Mouse (Mus musculus): ENCODE results near the gene Fat4.

The Fat4 gene

DNA sequence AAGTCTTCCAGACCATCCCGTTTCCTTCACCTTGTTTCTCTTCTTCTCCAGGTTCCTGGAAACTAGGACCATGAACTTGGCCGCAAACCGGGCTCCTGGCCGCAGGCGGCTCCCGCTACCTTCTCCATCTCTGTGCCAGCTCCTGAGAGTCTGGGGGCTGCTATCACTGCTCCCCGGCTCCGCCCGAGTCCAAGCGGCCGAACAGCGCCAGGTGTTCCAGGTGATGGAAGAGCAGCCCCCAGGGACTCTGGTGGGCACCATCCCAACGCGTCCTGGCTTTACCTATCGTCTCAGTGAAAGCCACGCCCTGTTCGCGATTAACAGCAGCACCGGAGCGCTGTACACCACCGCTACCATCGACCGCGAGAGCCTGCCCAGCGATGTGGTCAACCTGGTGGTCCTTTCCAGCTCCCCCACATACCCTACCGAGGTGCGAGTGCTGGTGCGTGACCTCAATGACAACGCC lies at the start of gene Fat4:
Fat4 (plus strand) TSS at position 51 of the 466 bp plus-strand sequence.
- no peak for DNase-seq (ENCODE audit: low spot score)

DNA sequence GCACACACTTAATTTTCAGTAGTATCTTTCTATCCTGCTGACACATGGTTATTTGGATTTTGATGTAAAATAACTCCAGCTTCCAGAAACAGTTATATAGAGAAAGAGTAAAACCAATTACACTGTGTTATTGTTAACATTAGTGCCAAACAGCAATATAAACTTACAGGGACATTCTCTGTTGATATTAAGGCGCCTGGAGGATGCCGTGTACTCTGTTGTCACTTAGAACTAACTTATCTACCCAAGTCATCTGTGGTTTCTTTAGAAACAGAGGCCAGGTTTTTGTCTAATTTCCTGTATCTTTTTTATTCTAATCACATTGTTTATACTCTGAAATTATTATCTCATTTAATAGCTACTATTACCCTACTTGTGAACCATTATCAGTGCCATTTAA lies 47.3 kb upstream of the Fat4 start:
- no peak for DNase-seq (ENCODE audit: low spot score)

DNA sequence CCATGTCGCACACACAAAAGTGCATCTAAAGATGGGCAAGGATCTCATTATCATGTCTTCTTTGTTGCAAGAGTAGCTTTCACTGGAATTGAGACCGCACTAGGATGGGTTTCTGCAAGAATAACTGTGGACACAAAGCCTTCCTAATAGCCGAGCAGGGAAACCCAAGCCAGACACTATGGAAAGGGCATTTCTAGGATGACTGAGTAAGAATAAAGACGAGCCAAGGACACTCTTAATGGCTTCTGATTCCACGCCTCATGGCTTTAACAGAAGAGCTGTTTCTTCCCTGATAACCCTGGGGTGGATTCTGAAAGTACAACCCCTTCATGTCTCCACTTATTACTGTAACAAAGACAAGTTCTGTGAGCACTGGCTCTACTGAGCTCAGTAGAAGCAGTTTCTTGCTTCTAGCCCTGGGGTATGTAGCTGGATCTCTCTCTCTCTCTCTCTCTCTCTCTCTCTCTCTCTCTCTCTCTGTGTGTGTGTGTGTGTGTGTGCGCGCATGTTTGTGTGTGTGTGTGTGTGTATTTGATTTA lies 43.7 kb upstream of the Fat4 start:
- no peak for DNase-seq (ENCODE audit: low spot score)

DNA sequence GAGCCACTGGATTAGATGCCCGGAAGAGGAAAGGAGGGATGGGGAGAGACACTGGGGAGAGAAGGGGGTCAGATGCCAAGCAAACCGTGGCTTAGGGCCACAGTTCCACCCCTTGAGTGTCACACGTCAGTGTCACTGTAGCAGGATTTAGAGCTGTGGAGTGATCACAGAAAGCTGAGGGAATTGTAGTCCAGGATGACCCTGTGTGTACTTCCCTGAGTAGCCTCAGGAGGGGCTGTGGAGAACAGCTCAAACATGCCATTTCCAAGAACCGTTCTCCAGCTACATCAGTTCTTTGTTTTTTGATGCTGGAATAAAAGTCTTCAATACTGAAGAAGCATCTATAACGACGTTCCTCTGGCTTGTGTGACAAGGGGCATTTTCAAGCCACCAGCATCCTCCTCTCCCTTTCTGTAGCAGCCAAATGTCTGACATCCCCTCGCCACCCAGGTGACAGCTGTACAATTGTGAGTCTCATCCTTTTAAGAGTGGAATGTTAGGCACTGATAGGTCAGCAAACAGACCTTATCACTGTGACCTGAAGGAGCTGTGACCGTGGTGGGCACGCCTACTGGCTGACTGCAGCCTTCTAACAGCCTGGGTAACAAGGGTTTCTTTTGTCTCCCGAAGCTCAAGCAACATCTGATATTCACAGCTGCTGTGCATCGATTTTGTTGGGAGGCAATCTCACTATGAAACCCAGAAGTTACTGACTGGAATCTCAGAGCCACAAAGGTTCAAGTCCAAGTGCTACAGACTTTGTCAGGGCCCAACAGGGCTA lies 39.9 kb upstream of the Fat4 start:
- no peak for DNase-seq (ENCODE audit: low spot score)

DNA sequence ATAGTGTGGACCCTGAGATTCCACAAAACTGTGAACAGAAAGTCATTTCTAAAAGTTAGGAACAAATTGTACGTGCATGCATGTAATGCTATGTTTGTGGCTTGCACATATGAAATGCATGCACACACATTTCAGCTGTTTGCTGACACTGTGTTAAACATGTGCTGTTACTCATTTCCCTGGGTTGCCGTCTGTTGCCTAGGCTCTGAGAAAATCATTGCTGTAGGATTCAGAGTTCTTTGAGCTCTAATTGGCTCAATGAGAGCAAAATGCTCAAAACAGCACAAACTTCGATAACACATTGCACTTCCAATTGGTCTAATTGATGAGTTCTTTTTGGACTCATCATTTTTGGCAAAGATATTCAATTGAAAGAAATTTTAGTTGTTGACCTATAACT lies 37.7 kb upstream of the Fat4 start:
- DNase-seq (ENCODE audit: low spot score), result no peak

DNA sequence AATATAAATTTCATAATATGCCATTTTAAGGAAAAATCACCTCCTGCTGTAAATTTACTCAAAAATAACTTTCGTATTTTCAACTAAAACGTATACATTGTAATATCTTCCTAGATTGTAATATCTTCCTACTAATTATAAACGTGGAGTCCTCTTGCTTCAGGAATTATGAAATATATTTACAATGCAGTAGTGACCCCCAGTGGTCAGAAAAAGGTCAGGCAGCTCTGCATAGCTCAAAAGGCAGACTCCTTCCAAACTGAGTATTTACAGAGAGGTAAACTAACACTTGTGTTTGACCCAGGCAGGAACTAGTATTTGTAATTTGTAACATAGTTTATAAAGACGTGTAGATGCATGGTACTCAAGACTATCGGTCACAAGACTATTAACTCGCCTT lies 37.2 kb upstream of the Fat4 start:
- peak; percentile 67 for DNase-seq (ENCODE audit: low spot score)

DNA sequence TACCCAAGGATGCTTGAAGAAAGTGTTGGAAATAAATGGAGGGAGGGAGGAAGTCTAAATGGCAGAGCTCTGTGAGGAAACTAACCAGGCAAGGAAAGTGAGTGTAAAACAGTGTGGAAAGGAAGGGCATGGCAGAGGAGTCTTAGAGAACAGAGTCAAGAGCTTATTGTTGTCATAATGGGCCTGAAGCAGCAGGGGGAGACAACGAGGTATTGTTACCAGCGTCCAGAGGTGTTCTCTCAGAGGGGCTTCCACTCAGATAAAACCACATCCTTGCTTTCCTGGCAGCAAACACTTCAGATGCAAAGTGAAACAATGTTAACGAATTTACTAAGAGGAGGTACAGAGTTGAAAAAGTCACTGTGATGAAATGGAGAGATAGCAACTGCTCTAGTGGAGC lies 33.1 kb upstream of the Fat4 start:
- no peak for DNase-seq (ENCODE audit: low spot score)

DNA sequence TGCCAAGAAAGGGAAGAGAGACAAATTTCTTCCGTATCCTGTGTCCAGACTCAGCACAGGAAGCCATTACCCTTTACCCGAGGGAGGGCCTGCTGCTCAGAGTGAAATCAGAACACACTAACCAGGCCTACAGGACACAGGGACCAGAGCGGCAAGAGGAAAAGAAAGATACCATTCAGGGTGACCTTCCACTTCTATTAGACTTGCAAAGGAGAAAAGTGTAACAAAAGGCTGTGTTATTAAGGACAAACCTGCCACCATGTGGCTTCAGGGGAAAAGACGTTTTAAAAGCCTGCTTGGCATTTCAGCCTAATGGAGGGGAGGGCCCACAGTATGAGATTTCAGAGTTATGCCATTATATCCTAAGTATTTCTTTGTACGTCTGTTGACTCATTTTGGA lies 26.1 kb upstream of the Fat4 start:
- DNase-seq (ENCODE audit: low spot score), result no peak

DNA sequence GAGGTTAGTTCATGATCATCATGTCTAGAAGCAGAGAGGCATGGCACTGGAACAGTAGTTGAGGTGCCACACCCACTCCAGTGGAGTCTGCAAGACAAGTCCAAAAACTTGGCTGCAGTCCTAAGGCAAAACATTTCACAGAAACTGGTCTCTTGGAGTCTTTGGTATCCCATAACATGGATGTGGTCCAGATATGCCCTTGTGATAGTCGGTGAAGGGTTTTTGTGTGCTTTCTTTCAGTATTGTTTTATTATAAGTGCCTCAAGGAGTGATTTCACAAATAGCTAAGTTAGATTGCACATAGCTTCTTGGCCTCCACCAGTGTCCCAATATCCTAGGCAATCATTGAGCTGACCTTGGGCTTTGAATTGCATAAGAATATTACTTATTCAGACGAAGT lies 15.4 kb upstream of the Fat4 start:
- no peak for DNase-seq (ENCODE audit: low spot score)

DNA sequence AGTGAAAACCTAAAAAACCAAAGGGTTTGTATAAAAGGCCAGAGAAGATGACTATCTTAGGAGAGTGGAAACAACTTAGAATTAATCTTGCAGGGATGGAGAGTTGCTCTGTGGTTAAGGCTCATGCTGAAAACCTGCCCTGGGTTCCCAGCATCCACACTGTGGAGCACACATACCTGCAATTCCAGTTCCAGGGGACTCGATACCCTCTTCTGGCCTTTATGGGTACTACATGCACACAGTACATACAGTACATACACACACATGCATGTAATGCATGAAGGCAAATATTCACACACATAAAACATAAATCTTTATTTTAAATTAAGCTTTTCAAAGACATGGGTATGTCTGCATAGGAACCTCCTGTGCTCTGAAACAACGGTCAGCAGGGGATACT lies 10.9 kb upstream of the Fat4 start:
- DNase-seq (ENCODE audit: low spot score), result no peak

DNA sequence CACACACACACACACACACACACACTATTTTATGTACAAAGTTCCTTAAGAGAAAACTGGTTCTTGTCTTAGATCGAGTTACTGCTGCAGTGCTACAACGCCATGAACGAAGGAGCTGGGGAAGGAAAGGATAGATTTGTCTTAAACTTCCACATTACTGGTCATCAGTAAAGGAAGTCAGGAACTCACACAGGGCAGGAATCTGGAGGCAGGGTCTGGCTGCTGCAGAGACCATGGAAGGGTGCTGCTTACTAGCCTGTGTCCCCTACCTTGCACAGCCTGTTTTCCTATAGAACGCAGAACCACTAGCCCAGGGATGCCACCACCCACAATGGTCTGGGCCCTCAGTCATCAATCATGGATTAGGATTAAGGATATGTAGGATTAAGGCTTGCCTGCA lies 10.0 kb upstream of the Fat4 start:
- no peak for DNase-seq (ENCODE audit: low spot score)

DNA sequence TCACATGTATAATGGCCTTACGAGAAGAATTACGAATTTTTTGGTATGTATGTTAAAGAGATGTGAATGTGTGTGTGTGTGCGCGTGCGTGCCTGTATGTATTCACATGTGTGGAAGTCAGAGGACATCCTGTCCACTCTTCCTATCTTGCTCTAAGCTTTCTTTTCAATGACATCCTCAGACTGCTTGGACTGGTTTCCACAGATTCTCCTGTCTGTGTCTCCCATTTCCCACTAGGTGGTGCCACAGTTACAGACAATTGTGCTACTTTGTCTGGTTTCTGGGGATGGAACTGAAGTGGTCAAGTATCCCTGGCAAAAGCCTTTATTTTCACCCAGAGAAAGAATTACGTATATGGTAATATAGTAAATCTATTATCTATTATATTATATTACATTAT lies 4.0 kb upstream of the Fat4 start:
- no peak for DNase-seq (ENCODE audit: low spot score)

DNA sequence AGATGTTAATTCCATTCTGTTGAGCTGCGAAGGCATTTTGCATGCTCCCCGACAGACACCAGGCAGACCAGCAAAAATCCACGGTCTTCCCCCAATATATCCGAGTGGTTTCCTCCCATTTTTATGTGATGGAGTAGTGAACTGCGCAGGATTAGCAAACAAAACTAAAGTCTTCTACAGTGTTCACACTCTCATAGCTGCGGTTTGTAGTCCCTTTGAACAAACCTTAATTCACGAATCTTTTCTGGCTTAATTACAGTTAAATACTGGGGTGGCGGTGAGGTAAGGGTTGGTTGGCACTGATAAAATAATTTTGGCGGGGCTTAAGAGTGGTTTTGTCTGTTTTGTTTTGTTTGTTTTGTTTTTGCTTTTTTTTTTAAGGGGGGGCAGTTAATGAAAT lies 3.1 kb upstream of the Fat4 start:
- no peak for DNase-seq (ENCODE audit: low spot score)

DNA sequence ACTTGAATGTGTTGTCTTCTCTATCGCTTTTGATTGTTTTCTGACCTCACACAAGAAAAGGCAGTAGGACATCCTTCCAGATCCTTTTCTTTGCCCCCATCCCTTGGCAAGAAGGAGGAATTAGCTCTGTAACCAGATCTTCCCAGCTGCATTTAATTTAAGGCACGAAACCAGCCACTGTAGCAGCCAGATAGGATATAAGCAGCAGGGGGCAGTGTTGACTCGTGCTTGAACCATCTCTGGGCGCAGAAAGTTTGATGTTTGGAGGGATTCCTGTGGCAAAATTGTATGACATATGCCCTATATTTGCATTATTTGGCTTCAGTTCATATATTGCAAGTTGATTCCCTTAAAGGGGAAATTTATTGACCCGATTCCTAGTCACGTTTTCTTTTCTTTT lies 2.5 kb upstream of the Fat4 start:
- peak; percentile 67 for DNase-seq (ENCODE audit: low spot score)

DNA sequence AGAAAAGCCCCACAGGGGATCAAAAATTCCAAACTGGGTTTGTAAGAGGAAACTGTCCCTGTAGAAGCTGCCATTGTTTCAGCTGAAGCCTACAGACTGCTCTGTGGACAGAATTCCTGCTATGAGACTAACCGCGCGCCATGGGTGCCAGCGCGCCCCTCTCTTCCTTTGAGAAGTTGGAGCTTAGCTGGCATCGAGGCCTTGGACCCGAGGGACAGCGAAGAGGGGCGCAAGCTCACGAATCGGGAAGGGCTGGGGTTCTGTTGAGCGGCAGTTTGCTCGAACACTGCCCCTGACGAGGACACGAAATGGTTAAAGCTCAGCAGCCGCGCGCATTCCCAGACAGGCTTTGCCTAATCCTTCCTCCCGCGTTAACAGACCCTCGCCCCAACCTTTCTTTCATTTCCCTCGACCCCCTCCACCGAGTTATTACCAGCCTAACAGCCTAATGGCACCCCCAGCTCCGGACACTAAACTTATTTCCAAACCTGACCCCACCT lies 1.8 kb upstream of the Fat4 start:
- no peak for DNase-seq (ENCODE audit: low spot score)

DNA sequence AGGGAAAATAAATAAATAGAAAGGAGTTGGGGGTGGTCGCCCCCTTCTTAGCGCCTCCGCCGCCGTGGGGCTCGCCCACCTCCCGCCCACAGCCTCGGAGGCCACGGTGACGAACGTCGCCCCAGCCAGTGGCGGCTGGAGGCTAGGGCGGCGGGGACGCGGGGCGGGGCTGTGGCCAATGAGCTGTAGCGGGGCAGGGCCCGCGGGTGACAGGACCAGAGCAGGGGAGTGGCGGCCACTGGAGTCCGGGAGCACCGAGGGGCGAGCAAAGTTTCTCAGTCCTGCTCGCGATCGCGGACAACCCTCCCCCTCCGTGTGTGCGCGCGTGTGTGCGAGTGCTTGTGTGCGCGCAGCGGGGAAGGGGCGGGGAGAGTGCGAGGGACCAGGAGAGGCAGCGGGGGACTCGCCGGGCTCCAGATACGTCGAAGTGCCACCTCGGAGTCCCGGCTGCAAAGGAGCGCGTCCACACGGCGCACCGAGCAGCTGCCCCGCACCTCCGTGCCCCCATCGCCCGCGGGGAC lies 1.2 kb upstream of the Fat4 start:
- no peak for DNase-seq (ENCODE audit: low spot score)

DNA sequence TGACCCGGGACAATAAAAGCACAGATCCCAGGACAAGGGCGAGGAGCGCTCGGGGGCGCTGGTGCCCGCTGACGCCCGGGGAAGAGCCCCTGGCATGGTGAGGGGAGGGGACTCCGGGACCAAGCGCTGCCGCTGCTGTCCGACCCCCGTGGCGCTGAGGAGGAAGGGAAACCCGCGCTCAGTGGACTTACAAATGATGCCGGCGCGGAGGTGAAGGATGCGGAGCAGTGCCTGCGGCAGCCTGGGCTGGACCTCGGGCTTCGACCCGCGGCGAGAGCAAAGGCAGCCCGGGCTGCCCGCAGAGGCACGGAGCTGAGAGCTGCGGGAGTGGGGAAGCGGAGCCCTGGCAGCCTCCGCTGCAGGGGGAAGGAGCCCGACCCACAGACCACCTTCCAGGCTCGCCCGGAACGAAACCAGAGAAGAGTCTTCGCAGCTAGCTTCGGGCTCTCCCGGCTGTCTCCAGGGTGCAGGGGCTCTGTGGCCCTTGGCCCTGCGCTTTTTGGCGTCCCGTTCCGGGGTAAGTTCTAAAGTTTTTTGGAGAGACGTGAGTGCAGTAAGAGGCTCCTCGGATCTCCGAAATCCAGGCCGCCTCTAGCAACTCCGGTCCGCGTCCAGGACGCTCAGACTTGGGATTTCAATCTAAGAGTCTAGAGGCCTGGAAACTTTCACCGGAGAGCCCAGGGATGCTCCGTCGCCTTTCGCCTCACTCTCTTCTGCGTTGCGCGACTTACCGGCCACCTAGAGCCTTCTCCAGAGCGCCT lies 499 bp upstream of the Fat4 start:
- DNase-seq (ENCODE audit: low spot score), result no peak

DNA sequence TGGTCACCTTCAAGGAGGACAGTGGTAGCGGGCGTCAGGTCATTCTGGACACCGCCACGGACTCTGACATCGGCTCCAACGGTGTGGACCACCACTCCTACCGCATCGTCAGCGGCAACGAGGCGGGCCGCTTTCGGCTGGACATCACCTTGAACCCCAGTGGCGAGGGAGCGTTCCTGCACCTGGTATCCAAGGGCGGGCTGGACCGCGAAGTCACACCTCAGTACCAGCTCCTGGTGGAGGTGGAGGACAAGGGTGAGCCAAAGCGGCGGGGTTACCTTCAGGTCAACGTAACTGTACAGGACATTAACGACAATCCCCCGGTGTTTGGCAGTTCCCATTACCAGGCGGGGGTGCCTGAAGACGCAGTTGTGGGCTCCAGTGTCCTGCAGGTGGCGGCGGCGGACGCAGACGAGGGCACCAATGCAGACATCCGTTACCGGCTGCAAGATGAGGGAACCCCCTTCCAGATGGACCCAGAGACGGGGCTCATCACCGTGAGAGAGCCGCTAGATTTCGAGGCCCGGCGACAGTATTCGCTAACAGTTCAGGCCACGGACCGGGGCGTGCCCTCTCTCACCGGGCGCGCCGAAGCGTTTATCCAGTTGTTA lies 746 bp downstream of the Fat4 start:
- no peak for DNase-seq (ENCODE audit: low spot score)

DNA sequence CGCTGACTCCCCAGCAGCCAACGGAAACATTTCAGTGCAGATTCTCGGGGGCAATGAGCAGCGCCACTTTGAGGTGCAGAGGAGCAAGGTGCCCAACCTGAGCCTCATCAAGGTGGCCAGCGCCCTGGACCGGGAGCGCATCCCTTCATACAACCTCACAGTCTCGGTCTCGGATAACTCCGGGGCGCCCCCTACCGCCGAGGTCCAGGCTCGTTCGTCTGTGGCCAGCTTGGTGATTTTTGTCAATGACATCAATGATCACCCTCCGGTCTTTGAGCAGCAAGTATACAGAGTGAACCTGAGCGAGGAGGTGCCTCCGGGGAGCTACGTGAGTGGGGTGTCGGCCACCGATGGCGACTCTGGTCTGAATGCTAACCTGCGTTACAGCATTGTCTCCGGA lies 1.4 kb downstream of the Fat4 start:
- no peak for DNase-seq (ENCODE audit: low spot score)

DNA sequence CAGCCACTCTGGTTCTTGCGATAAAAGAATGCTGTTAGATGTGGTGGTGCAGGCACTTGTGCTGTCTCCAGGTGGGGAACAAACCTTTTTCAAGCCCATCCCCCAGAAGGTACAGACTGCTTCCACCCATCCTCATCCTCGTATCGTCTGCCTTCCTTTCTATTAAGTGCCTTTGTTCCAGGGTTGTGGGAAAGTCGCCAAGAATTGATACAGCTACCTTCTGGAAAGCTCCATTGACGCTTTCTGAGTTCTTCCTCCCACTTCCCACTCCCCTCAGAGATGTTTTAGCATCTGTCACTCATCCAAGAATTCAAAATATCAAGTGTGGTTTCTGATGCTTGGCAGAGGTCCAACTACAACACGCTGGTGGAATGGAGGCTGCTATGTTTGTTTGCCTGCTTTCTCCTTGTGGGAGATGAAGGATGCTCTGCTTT lies 6.1 kb downstream of the Fat4 start:
- DNase-seq (ENCODE audit: low spot score), result no peak

DNA sequence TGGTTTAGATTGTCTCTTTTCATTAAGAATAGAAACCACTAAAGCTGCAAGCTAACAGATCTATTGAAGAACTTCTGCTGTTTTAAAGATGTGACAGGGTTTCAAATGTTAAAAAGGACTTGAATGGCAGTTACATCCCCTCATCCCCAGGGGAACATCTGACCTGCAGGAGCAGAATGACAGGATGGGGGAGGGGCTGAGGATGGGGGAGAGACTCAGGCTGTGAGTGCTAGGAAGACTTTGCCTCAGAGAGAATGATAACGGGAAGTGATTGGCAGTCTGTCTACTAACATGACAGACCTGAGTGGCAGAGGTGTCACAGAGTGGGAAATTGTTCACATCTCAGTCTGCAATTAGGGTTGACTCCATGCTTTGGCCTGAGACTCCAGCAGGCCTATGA lies 14.1 kb downstream of the Fat4 start:
- no peak for DNase-seq (ENCODE audit: low spot score)

DNA sequence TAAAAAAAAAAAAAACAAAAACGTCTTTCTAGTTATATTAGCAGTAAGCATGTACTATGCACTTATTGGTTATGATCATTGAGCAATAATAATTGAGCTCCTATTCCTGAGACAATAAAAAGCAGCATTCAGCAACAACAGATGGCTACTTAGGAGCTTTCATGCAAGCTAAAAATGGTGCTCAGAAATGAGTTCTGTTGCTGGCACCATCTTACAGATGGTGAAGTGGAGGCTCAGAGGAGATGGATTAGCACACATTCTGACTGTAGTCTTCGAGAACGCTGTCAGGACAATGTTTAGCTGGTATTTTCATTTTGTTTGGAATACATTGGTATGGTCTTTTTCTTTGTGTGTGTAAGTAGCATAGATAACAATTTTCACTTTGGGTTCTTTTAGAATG lies 20.1 kb downstream of the Fat4 start:
- DNase-seq (ENCODE audit: low spot score), result no peak
